Mouse (Mus musculus): ENCODE measurements around the gene Pkig.

- TF ChIP-seq ZNF384 (IDR thresholded peaks at IDR 0.05; ENCODE audit: low read depth, low read length): no peak
- TF ChIP-seq MAFK (IDR thresholded peaks at IDR 0.05; ENCODE audit: insufficient read depth, low read depth, low read length): no peak
- TF ChIP-seq ZC3H11A (IDR thresholded peaks at IDR 0.05; ENCODE audit: borderline replicate concordance, low read depth, low read length): no peak
- TF ChIP-seq CHD2 (IDR thresholded peaks at IDR 0.05; ENCODE audit: low read depth, low read length): no peak
Observed at GRCm38 (mm10) chr2:163713340-163713739, 55.2 kb downstream of the Pkig start.
